Comparison of ENCODE assay signal across 9 mouse cellular contexts in genomic region chr11:21999396-22000315, GRCm38 (mm10). TPM values are rescaled to one million over a fixed set of nuclear protein-coding genes. Genes with fewer than 3 reads are reported as not detected.
DNase-seq lines count a peak whose midpoint lies in the region; ATAC-seq lines count a peak whose summit lies in the region.
"Had no signal": no experiment of that assay in that cellular context is flagged by ENCODE, and none has a peak within 500 bp of the region (broad histone marks: within the 10 kb centered on the region; RNA-seq: fewer than 3 reads in every experiment).

No protein-coding gene starts in this region.

- H3K4me2 ChIP-seq in midbrain, embryonic 13.5 days (replicated peaks), result peak overlapping the region; percentile 76

- ATAC-seq in midbrain, embryonic 13.5 days, result no peak
- no peak for ATAC-seq in monocyte, adult 5-6 weeks (replicated peaks; ENCODE audit: insufficient number of reproducible peaks, low FRiP score, low TSS enrichment, poor library complexity, severe bottlenecking)

- H3K9ac ChIP-seq in midbrain, embryonic 13.5 days (replicated peaks), result peak overlapping the region; percentile 86

- DNase-seq in adrenal gland, postnatal 10 days, result peak; percentile 15
- no peak for DNase-seq in adrenal gland, adult 8-10 months
- peak; percentile 8 to 17 for DNase-seq in left cerebral cortex, postnatal 36 days (ENCODE audit: low spot score in 2 of 2)
- no peak for DNase-seq in left cerebral cortex, adult 11 months (ENCODE audit: low spot score)
- peak; percentile 56 for DNase-seq in forebrain, embryonic 10.5 days (ENCODE audit: extremely low spot score, low spot score)
- no peak for DNase-seq in c-Kit-positive CD71-positive TER-119-positive erythroid progenitor cells, embryonic 14.5 days (ENCODE audit: low spot score)
- DNase-seq: thymus, adult 2 months had no signal

- WGBS in forebrain, embryonic 10.5 days, result under 1% methylated on average over 31 of the region's 31 CpGs
- 5% methylated on average over 31 of the region's 31 CpGs for WGBS in midbrain, embryonic 13.5 days

- H3K36me3 ChIP-seq in forebrain, embryonic 10.5 days (replicated peaks), result peaks cover 58% of the 10 kb centered on the region
- H3K36me3 ChIP-seq in midbrain, embryonic 13.5 days, result no peaks in the 10 kb centered on the region

- H3K27me3 ChIP-seq in forebrain, embryonic 10.5 days (ENCODE audit: poor library complexity, severe bottlenecking), result peaks cover 97% of the 10 kb centered on the region
- H3K27me3 ChIP-seq in midbrain, embryonic 13.5 days, result peaks cover 54% of the 10 kb centered on the region

- H3K27ac ChIP-seq in forebrain, embryonic 10.5 days, result peak overlapping the region; percentile 99
- peak overlapping the region; percentile 94 for H3K27ac ChIP-seq in midbrain, embryonic 13.5 days

- H3K9me3 ChIP-seq in forebrain, embryonic 10.5 days, result no peaks in the 10 kb centered on the region
- no peaks in the 10 kb centered on the region for H3K9me3 ChIP-seq in midbrain, embryonic 13.5 days

- H3K4me1 ChIP-seq in forebrain, embryonic 10.5 days, result peaks cover 93% of the 10 kb centered on the region
- H3K4me1 ChIP-seq in midbrain, embryonic 13.5 days (replicated peaks), result peaks cover 84% of the 10 kb centered on the region

- H3K4me3 ChIP-seq in forebrain, embryonic 10.5 days, result peak overlapping the region; percentile 91
- H3K4me3 ChIP-seq in midbrain, embryonic 13.5 days (replicated peaks), result peak overlapping the region; percentile 67

- intact Hi-C loops in left cerebral cortex, postnatal 36 days (cut with DNase I), result loop anchor here (5.0 to 10.0 kb wide), 2 partner anchors 195 to 427 kb away; partner anchors contain the start of genes Mdh1 and Wdpcp

RNA-seq across cellular contexts. Expression of gene Otx1, which starts 3.0 kb away (rescaled TPM):
- total RNA-seq in adrenal gland, postnatal 10 days (2021), result under 1 TPM in 1 of 2 experiments, not detected in 1; 0.09 TPM
- total RNA-seq in adrenal gland, adult 8-10 months (2022), result not detected
- 1 to 10 TPM; 6.1 to 6.2 TPM for total RNA-seq in left cerebral cortex, postnatal 36 days (2021)
- polyA plus RNA-seq in forebrain, embryonic 10.5 days (2016; fragmentation: Nextera tagmentation; extraction: Ambion mirVana), result 39.2 and 46.1 TPM in 2 replicates
- 23.2 and 23.5 TPM in 2 replicates for polyA plus RNA-seq in midbrain, embryonic 13.5 days (2015; fragmentation: Nextera tagmentation; extraction: Ambion mirVana)
- total RNA-seq in monocyte, adult 5-6 weeks (2017), result not detected in 3 replicates

Comparison
In these comparisons a context has a peak if more than half of its experiments do, and no peak if none do; other contexts are left out.
1. DNase-seq: peak in adrenal gland, postnatal 10 days (single experiment), left cerebral cortex, postnatal 36 days (2 of 2) and forebrain, embryonic 10.5 days (single experiment); none in adrenal gland, adult 8-10 months (single experiment), left cerebral cortex, adult 11 months (single experiment) and c-Kit-positive CD71-positive TER-119-positive erythroid progenitor cells, embryonic 14.5 days (single experiment).